Mouse (Mus musculus) left cerebral cortex, postnatal 10 days (tissue): ENCODE results near the gene Ascc1. TPM values are rescaled to one million over a fixed set of nuclear protein-coding genes. Genes with fewer than 3 reads are reported as not detected.
"Not testable (repeated sequence)": the region's sequence is repeated elsewhere in the genome, so short reads cannot be mapped to it uniquely, and the experiment has no call there.

Experiments used
- DNase-seq, 2 experiments: peaks; one replicate each; pipeline ENCODE4 v3.0.0; 2021 to 2022; ENCODE audit warnings: low spot score in 2 of 2, mixed read lengths in 1 of 2; ENCODE audit errors: extremely low spot score in 1 of 2
- intact Hi-C: fragments of 180-260 bp; cut with DNase I; formaldehyde crosslinking; loops from one replicate; pipeline ENCODE4 v1.15.1; 2025
- total RNA-seq, 2 experiments: library from RNA; stranded (reverse); gene quantifications; 2 replicates each; pipeline ENCODE4 v1.2.3; 2021

Gene Ascc1
- total RNA-seq, 2 experiments from 2014 or later, result 18.4 to 22.2 TPM

DNA sequence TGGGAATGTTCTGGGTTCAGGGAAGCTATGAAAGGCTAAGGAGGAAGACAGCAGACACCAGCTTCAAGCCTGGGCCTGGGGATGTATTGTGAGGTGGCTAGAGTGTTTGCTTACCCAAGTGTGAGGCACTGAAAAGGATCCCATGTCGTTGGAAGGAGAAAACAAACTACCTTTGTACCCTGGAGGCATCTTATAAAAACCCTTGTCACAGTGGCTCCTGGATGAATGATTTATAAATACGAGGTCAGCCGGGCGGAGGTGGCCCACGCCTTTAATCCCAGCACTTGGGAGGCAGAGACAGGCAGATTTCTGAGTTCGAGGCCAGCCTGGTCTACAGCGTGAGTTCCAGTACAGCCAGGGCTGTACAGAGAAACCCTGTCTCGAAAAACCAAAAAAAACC is 942 bp upstream of the Ascc1 start:
- DNase-seq, result not testable (repeated sequence)
- intact Hi-C loops, result loop anchor here (2.0 to 5.0 kb wide), 3 partner anchors 43 to 109 kb away; partner anchors contain the start of gene Spock2

DNA sequence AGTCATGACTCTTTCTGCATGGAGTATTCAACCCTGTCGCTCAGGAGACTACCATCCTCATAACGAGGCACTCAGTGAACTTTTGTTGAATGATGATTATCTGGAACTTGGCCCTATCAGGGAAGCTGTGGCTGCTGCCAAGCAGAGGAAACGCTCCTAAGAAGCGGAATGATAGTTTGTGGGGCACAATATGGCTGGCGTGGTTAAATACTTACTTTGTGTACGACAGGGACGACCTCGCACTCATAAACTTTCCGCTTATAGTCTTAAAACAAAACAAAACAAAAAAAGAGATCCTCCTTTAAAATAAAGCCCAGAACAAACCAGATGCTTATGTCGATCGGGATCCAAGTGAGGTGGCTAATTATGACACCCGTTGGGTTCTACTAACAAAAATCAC is 402 bp upstream of the Ascc1 start:
- DNase-seq, result no peak

DNA sequence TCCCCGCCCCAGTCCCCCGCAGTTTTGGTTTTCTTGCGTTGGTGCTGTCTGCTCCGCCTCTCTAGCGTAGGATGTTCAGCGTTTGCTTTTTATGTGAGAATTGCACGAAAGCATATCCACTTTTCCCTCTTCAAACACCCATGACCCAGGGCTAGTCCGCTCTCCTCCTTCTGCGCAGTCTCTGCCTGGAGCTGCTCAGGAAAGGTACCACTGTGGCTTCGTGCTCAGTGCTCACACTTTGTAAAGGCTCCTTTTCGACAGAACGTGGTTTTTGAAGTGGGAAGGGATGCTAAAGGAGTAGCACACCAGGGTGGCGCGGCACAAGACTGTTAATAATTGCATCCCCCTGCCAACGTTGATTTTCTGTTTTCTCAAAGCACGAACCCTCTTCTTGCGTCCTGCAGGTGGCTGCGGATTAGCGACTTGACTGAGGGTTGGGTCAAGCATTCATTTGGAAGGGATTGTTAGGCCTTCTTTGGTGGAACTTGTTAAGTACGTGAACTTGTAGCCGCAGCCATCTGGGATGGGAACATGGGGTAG is 678 bp downstream of the Ascc1 start:
- intact Hi-C loops, result loop anchor here (2.0 to 5.0 kb wide), 3 partner anchors 44 to 111 kb away; partner anchors contain the start of gene Spock2

More for the DNA sequence above, 402 bp upstream of the Ascc1 start:
- intact Hi-C loops, result loop anchor here (2.0 to 5.0 kb wide), 3 partner anchors 43 to 110 kb away; partner anchors contain the start of gene Spock2

DNA sequence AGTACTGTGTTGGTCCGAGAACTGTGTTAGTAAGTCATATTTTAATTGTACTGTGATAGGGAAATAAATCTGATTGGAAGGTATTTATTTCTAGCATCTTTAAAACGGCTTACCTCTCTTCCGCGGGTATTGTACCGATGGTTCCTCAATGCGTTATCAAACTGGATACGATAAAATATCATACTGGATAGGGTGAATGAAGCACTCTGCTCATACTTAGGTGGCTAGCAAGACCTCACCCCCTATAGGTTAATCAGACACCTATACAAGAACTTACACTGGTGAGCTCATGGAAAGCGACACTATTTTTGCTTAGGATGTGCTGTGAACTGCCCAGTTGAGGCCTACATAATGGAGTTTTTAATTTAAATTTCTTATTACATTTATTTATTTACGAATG is 1.2 kb downstream of the Ascc1 start:
- intact Hi-C loops, result loop anchor here (2.0 to 5.0 kb wide), 3 partner anchors 45 to 112 kb away; partner anchors contain the start of gene Spock2
- DNase-seq, result no peak

More for the DNA sequence above, 678 bp downstream of the Ascc1 start:
- DNase-seq, result no peak

DNA sequence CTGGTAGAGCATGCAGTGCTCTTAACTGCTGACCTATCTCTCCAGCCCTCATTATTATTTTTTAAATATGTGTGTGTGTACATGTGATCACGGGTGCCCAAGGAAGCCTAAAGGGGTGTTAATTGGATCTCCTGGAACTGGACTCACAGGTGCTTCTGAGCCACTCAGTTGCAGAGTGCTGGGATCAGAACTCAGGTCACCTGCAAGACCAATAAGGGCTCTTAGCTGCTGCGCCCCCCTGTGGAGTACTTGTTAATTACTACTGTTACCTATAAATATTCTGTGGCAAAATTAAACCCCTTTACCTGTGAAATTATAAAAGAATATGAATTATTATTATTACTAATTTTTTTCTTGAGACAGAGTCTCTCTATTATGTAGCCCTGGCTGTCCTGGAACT is 2.7 kb downstream of the Ascc1 start:
- intact Hi-C loops, result no loop called here
- DNase-seq, result no peak

DNA sequence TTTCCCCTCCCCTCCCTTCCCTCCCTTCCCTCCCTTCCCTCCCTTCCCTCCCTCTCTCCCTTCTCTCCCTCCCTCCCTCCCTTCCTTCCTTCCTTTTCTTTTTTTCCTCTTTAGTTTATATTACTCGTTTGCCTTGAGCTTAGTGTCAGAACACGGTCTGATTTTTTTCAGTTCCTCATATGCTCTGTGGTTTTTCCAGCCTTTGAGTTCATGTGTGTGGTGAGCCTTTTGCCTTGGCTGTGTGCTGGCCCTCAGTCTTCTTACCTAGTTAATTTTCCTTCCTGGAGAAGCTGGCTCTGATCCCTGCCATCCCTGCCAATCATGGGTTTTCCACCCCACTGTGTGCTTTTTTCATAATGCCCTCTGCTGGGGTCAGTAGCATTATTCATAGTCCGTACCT is 6.5 kb downstream of the Ascc1 start:
- no peak for DNase-seq
- intact Hi-C loops, result no loop called here

DNA sequence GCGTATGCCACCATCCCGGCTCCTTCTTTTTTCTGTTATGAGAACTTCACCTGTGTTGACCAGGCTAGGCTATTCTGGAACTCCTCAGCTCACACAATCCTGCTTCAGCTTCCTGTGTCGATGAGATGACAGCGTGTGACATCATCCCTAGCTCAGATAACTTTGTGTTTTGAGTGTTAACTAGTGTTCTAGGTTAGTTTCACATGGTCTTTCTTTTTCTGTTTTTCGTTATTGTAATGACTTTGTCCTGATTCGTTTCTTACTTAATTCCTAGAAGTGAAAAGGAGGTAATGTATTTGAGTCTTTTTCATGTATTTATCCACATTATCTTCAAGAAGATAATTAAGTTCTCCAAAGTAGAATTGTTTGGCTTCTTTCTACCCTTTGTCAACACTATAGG is 13.6 kb downstream of the Ascc1 start:
- intact Hi-C loops, result no loop called here
- DNase-seq, result no peak

DNA sequence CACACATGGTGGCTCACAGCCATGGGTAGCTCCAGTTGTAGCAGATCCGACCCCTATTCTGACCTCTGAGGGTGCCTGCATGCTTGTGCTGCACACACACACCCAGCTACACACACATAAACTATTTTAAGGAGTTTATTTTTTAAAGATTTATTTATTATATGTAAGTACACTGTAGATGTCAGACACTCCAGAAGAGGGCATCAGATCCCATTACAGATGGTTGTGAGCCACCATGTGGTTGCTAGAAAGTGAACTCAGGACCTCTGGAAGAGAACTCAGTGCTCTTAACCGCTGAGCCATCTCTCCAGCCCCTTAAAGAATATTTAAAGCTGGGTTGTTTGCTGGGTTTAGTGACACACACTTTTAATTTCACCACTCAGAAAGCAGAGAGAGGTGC is 16.7 kb downstream of the Ascc1 start:
- DNase-seq, result no peak
- intact Hi-C loops, result no loop called here

DNA sequence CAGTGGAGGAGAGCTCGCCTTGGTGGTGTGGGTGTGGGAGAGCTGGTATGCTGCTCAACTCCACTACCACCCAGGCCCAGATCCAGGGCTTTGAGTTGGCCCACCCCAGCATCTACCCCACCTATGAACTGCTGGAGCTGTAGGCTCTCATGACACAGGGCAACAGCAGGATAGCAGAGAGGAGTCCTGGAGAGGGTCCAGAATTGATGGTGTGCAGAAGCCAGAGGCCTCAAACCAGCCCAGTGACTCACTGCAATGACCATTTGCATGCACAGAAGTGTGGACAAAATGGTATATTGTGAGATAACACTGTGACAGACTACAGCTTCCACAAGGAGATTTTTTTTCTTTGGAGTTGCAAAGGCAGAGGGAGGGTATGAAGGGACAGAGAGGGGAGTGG is 21.1 kb downstream of the Ascc1 start:
- no peak for DNase-seq
- intact Hi-C loops, result no loop called here

DNA sequence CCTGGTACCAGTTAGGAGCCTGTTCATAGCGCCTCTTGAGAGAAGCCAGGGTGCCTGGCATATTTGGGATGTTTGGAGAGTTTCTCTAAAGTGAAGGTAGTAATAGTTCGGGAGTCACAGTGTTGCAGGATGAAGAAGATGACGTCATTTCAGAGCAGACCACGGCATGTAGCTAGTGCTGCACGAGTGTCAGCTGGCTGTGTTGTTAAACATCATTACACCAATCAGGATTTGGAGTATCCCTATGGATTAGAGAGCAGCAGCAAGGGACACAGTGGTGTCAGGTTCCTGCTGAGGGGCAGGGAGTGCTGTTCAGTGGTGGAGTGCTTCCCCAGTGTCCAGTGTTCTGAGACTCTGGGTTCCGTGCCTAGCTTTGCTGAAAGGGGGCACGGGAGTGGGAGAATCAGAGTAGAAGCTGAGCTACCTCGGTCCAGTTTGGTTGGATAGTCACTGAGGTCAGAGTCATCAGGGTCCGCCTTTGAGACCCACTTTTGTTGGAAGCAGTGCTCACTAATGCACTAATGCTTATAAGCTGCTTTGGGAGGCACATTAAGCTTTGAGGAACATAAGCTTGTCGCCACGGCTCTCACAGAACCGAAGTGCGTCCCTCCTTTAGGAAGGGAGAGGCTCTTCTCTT is 24.3 kb downstream of the Ascc1 start:
- intact Hi-C loops, result no loop called here

DNA sequence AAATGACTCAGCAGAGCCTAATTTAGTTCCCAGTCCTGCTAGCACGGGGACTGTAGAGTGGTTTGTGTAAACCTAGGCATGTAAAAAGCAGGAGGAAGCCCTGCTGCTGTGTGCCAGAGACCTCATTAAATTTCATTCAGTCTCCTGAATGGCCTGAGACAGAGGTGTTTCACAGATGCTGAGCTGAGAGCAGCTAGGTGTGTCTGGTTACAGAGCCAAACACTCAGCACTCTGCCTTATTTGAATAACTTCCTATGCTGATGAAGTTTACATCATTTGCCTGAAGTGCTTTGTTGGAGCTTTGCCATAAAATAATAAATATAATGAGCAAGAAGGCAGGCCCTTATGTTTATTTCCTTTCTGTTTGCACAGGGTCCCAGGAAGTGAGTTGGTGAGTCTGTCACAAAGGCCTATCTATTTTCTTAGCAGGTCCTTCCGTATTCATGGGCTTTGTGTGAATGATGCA is 25.0 kb downstream of the Ascc1 start:
- intact Hi-C loops, result no loop called here

More for the DNA sequence above, 24.3 kb downstream of the Ascc1 start:
- no peak for DNase-seq

DNA sequence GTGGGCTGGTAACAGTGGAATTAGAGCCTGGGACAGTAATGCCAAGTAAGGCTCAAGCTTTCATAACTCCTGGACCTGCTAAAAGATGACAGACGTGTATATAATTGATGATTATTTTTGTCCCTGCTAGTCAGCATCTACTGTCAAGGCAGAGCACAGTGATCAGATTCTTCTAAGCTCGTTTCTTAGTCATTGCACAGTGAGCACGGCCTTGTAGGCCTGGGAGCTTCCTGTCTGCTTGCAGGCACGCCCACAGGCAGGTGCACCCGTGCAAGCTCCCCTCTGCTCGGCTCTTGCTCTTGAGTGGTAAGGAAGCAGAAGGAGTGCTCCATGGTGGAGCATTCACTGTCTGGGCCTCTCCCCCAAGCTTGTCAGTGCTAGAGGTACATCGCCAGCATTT is 25.6 kb downstream of the Ascc1 start:
- no peak for DNase-seq
- intact Hi-C loops, result no loop called here

More for the DNA sequence above, 25.0 kb downstream of the Ascc1 start:
- no peak for DNase-seq

DNA sequence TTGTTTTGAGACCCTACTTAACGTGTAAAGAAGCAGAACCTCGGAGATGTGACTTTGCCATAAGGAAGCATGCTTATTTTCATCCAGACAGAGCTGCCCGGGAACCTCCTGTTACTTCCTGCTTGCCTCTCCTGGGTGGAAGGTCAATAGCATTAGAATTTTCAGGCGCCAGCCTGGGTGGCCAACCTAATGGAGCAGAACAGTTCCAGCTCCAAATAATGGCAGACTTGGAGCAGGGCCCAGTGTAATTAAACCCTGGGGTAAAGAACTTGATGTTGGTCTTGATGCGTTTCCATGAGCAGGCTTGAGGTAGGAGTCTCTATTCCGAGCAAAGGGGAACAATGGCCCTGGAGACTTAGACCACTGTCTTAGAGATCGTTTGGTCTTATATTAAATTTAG is 26.4 kb downstream of the Ascc1 start:
- DNase-seq, result peak in 1 of 2 experiments; percentile 30

DNA sequence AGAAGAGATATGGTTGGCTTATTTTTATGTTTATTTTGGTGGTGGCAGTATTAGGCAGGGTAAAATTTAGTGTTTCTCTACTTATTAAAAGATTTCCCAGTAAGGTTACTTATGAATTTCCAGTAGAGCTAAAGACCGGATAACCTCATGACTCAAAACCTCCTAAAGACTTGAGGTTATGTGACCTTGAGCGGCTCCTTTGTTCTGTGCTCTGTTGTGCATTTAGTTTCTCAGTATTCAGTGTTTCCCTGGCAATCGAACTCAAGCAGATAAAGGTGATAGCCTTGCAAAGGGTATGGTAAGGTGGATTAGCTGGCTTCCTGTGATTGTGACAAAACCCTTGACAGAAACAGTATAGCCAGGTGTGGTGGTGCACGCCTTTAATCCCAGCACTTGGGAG is 26.8 kb downstream of the Ascc1 start:
- DNase-seq, result no peak
- intact Hi-C loops, result no loop called here

More for the DNA sequence above, 26.4 kb downstream of the Ascc1 start:
- intact Hi-C loops, result no loop called here

DNA sequence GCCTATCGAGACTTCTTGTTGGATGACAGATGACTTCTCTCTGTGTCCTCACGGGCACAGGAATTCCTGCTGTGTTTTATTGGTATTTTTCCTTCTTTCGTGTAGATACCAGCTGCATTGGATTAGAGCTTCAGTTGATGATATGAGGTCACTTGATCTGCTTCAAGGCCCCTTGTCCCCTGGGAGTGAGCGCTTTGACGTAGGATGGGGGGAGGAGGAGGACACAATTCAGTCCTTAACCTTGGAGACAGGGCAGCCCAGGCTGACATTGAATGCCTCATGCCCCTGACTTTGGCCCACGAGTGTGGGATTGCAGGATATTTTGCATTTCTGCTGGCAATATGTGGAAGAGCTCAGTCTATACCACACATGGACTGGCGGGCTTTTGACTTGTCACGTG is 29.0 kb downstream of the Ascc1 start:
- no peak for DNase-seq
- intact Hi-C loops, result no loop called here

DNA sequence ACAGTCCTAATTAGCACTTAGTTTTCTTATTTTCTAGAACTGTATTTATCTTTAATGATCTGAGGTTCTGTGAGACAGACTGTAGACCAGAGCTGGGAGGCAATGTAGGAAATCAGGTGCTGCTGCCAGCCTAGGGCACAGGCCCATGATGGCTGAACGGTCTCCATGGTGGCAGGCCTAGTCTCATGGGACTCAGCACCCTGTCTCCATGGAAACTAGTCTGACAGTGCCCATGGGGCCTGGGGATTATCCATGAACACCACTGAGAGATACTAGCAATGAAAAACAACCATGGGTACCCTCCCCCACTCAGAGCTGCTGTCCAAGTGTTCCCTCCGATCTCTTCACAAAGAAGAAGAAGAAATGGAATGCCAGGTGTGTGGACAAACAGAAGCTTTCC is 29.4 kb downstream of the Ascc1 start:
- no peak for DNase-seq
- intact Hi-C loops, result no loop called here

DNA sequence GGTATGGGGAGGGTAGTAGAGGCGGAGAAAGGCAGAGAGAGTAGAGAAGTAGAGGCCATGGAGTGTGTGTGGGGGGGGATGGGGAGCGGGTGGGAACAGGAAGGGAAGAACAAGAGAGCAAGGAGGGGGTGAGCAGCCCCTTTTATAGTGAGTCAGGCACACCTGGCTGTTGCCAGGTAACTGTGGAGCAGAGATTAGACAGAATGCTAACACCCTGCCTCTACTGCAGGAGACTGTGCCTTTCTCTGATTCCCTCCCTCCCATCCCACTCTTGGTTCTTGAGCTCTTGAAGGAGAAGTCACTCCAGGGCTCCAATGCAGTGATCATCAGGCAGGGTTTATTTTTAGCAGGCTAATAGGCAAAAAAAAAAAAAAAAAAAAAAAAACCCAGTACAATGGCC is 30.0 kb downstream of the Ascc1 start:
- no peak for DNase-seq
- intact Hi-C loops, result no loop called here

DNA sequence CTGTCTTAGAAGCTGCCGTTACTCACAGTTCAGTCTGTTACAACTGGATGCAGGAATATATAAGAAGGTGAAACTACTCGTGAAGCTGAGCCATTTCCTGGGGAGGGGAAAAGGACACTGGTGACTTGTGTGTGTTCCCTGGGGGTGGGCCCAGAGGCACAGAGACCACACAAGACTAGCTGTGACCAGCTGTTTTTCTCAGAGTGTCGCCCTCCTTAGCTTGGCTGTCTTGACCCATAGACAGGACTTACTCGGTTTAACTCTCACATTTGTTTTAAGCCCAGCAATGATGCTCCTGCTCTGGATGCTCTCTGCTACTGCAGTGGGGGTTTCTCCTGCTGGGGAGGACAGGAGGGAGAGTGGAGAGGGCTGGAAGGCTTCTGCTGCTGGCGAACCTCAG is 30.5 kb downstream of the Ascc1 start:
- intact Hi-C loops, result no loop called here
- no peak for DNase-seq

DNA sequence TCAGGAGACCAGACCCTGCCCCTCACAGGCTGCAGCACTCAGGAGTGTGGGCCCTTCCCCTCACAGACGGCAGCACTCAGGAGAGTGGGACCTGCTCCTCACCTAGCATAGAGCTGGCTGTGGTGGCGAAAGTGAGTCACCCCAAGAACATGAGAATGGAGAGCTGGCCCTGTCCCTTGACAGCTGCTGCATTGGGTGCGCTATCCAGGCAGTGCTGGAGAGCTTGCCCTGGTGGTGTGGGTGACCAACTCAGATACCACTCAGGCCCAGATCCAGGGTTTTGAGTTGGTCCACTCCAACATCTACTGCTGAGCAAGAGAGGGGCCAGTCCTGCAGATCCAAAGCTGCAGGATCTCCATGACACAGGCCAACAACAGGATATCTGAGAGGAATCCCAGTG is 32.0 kb downstream of the Ascc1 start:
- intact Hi-C loops, result no loop called here
- DNase-seq, result no peak

DNA sequence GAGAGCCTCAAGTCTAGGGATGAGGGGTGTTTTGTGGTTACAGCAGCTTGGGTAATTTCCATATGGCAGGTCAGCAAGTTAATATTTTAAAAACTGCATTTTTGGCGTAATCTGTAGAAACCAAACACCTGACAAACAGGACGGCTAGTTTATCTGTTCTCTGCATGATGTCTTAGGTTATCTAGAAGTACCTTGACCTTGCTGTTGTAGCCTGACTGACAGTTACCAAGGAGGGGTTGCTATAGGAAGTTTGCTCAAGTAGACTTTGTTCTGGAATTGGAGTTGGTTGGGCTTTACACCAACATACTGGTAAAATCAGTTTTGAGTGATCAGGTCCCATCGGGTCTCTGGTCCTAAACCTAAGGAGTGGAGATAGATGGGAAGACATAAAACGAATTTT is 33.1 kb downstream of the Ascc1 start:
- intact Hi-C loops, result no loop called here
- no peak for DNase-seq
